Mouse (Mus musculus) effector memory CD4-positive, alpha-beta T cell, adult 7 months (primary cell): ENCODE results near the gene Gm5725. TPM values are rescaled to one million over a fixed set of nuclear protein-coding genes. Genes with fewer than 3 reads are reported as not detected.

Experiments used
- polyA plus RNA-seq: library from polyadenylated mRNA; unstranded; fragments of 100-300 nt; shearing (Covaris generic); gene quantifications from one replicate; pipeline ENCODE4 v1.2.1, GENCODE M21; 2017

The Gm5725 gene
- polyA plus RNA-seq: not detected

GRCm38 (mm10) chr7:21844167-21844566 is at the start of gene Gm5725:
Gm5725 (minus strand) TSS chr7:21844267.

DNA sequence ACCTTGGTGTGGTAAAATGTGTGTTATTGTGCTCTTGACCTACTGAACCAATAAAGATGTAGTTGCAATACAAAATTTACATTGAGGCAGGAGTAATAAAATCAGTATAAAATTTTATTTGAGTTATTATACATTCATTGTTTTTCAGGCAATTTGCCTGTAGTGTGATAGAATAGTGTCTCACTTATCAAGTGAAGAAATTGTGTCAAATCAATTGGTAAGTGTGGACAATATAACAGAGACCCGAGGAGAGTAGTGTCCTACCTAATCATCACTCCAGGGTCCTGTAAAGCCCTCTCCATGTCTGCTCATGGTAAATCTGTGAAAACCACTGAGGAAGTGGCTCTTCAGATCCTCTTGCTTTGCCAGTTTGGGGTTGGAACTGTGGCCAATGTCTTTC is 12.0 kb downstream of the Gm5725 start, which contains the start of gene Vmn1r135:
Vmn1r135 (plus strand) TSS at position 301 of the 400 bp plus-strand sequence.

GRCm38 (mm10) chr7:21796628-21797027 is 47.4 kb downstream of the Gm5725 start, which contains the start of gene Gm4177:
Gm4177 (minus strand) TSS chr7:21796728.

Other genes starting within 250 kb of the Gm5725 start
- not detected for gene Vmn1r132, start 230.2 kb downstream of the Gm5725 start, polyA plus RNA-seq
- gene Gm4175, start 82.8 kb downstream of the Gm5725 start, polyA plus RNA-seq: not detected
- not detected for gene Gm4177, start 47.5 kb downstream of the Gm5725 start, polyA plus RNA-seq
- gene Vmn1r135, start 11.9 kb downstream of the Gm5725 start, polyA plus RNA-seq: not detected
- gene Gm5891, start 77.0 kb upstream of the Gm5725 start, polyA plus RNA-seq: 0.69 TPM
- not detected for gene Vmn1r137, start 150.3 kb upstream of the Gm5725 start, polyA plus RNA-seq
- not detected for gene Vmn1r138, start 184.6 kb upstream of the Gm5725 start, polyA plus RNA-seq
- not detected for gene Gm6176, start 212.0 kb upstream of the Gm5725 start, polyA plus RNA-seq
- gene Vmn1r139, start 224.8 kb upstream of the Gm5725 start, polyA plus RNA-seq: not detected